Mouse (Mus musculus) bone marrow, adult 2 months (tissue): ENCODE data around the gene Nrg3.

ENCODE experiments used
- CTCF ChIP-seq: fragments of 200-500 bp; IDR thresholded peaks from 2 replicates; pipeline ENCODE4 v1.5.1; 2011; ENCODE audit warnings: low read length, control low read depth; ENCODE audit not compliant: control insufficient read depth, insufficient read depth
- POLR2A ChIP-seq: fragments of 200-500 bp; IDR thresholded peaks from 2 replicates; pipeline ENCODE4 v1.6.1; 2011; ENCODE audit warnings: low read depth, mild to moderate bottlenecking, control low read depth, low read length, borderline replicate concordance; ENCODE audit not compliant: control insufficient read depth

DNA sequence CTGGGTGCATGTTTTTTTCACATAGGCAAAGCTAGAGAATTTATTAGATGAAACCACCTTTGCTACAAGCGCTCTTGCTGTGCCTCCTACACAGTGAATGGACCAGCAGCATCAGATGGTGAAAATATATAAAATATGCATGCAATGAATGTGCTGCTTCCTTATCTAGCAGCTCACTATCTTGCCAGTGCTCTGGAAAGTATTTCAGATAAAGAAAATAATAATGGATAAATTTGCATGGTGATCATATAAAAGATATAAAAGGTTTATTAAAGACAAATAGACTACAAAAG, 480.4 kb downstream of the Nrg3 start:
- TF ChIP-seq POLR2A (no peak), CTCF (no peak)
